Mouse (Mus musculus): Measurements from ENCODE around the gene Brd1. TPM values are rescaled to one million over a fixed set of nuclear protein-coding genes. Genes with fewer than 3 reads are reported as not detected.
A peak's percentile ranks its signal among the peaks of the same experiment; 100 is the strongest.
"Not testable (repeated sequence)": the region's sequence is repeated elsewhere in the genome, so short reads cannot be mapped to it uniquely, and the experiment has no call there.

Brd1 gene
- polyA plus RNA-seq, 1 experiment: 85.9 TPM

- Histone ChIP-seq H3K9me3 (replicated peaks; ENCODE audit: control insufficient read depth, insufficient read depth, low read length, poor library complexity, severe bottlenecking) (no peaks in the 10 kb centered on the region), H3K4me3 (ENCODE audit: low read depth, low read length) (peak overlapping the region; percentile 77), H3K4me1 (ENCODE audit: control insufficient read depth, insufficient read depth, low read length) (peaks cover 3% of the 10 kb centered on the region), H3K27ac (ENCODE audit: insufficient read depth, low read length) (peak overlapping the region; percentile 91; the same call in 1 of the 2 replicates), H3K36me3 (ENCODE audit: control insufficient read depth, insufficient read depth, low read length, poor library complexity, severe bottlenecking) (peaks cover 3% of the 10 kb centered on the region; the same call in 1 of the 2 replicates), H3K9ac (ENCODE audit: low read depth, poor library complexity, severe bottlenecking) (peak overlapping the region; percentile 79; the same call in 1 of the 2 replicates), H3K27me3 (ENCODE audit: control insufficient read depth, insufficient read depth, low read length, poor library complexity, severe bottlenecking) (no peaks in the 10 kb centered on the region)
- TF ChIP-seq POLR2A (IDR thresholded peaks at IDR 0.05; ENCODE audit: insufficient read depth, low read length) (no peak), EP300 (IDR thresholded peaks at IDR 0.05; ENCODE audit: insufficient read depth, low read depth, low read length) (no peak), CTCF (IDR thresholded peaks at IDR 0.05; ENCODE audit: low read depth, low read length) (no peak)
Measured at GRCm38 (mm10) chr15:88750032-88750431, 16.0 kb upstream of the Brd1 start.

DNA sequence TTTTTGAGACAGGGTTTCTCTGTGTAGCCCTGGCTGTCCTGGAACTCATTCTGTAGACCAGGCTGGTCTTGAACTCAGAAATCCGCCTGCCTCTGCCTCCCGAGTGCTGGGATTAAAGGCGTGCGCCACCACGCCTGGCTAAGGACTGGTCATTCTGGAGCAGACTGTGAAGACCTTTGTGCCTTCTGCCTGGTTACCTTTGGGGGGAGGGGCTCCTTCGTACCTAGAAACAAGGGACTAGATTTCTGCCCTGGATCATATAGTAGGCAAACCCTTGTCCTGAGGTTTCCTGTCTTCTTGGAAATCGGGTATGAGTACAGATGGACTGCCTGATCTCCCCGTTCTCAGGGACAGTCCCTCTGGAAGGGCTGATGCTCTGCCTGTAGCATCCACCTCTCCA, 15.6 kb upstream of the Brd1 start:
- not testable (repeated sequence) for H3K4me1 ChIP-seq (ENCODE audit: control insufficient read depth, insufficient read depth, low read length); H3K36me3 ChIP-seq (ENCODE audit: control insufficient read depth, insufficient read depth, low read length, poor library complexity, severe bottlenecking); H3K9me3 ChIP-seq (replicated peaks; ENCODE audit: control insufficient read depth, insufficient read depth, low read length, poor library complexity, severe bottlenecking); H3K27me3 ChIP-seq (ENCODE audit: control insufficient read depth, insufficient read depth, low read length, poor library complexity, severe bottlenecking); H3K27ac ChIP-seq (ENCODE audit: insufficient read depth, low read length); H3K9ac ChIP-seq (ENCODE audit: low read depth, poor library complexity, severe bottlenecking)
- H3K4me3 ChIP-seq (ENCODE audit: low read depth, low read length): peak overlapping the region; percentile 77; the same call in 1 of the 2 replicates

- H3K4me3 ChIP-seq (ENCODE audit: low read depth, low read length): no peak overlapping the region
- TF ChIP-seq POLR2A (IDR thresholded peaks at IDR 0.05; ENCODE audit: insufficient read depth, low read length): no peak
- TF ChIP-seq CTCF (IDR thresholded peaks at IDR 0.05; ENCODE audit: low read depth, low read length): no peak
- TF ChIP-seq EP300 (IDR thresholded peaks at IDR 0.05; ENCODE audit: insufficient read depth, low read depth, low read length): no peak
- H3K36me3 ChIP-seq (ENCODE audit: control insufficient read depth, insufficient read depth, low read length, poor library complexity, severe bottlenecking): no peaks in the 10 kb centered on the region
- no peaks in the 10 kb centered on the region for H3K9me3 ChIP-seq (replicated peaks; ENCODE audit: control insufficient read depth, insufficient read depth, low read length, poor library complexity, severe bottlenecking)
- H3K27me3 ChIP-seq (ENCODE audit: control insufficient read depth, insufficient read depth, low read length, poor library complexity, severe bottlenecking): no peaks in the 10 kb centered on the region
- peaks cover 3% of the 10 kb centered on the region for H3K4me1 ChIP-seq (ENCODE audit: control insufficient read depth, insufficient read depth, low read length)
- H3K27ac ChIP-seq (ENCODE audit: insufficient read depth, low read length): peak overlapping the region; percentile 83
- no peak overlapping the region for H3K9ac ChIP-seq (ENCODE audit: low read depth, poor library complexity, severe bottlenecking)
Measured at GRCm38 (mm10) chr15:88745926-88746325, 11.9 kb upstream of the Brd1 start.

- TF ChIP-seq EP300 (IDR thresholded peaks at IDR 0.05; ENCODE audit: insufficient read depth, low read depth, low read length) (no peak), CTCF (IDR thresholded peaks at IDR 0.05; ENCODE audit: low read depth, low read length) (no peak), POLR2A (IDR thresholded peaks at IDR 0.05; ENCODE audit: insufficient read depth, low read length) (no peak)
- H3K9me3 ChIP-seq (replicated peaks; ENCODE audit: control insufficient read depth, insufficient read depth, low read length, poor library complexity, severe bottlenecking): no peaks in the 10 kb centered on the region
- H3K4me3 ChIP-seq (ENCODE audit: low read depth, low read length): no peak overlapping the region
- H3K27me3 ChIP-seq (ENCODE audit: control insufficient read depth, insufficient read depth, low read length, poor library complexity, severe bottlenecking): no peaks in the 10 kb centered on the region
- H3K36me3 ChIP-seq (ENCODE audit: control insufficient read depth, insufficient read depth, low read length, poor library complexity, severe bottlenecking): no peaks in the 10 kb centered on the region
- no peak overlapping the region for H3K9ac ChIP-seq (ENCODE audit: low read depth, poor library complexity, severe bottlenecking)
- peak overlapping the region; percentile 83 for H3K27ac ChIP-seq (ENCODE audit: insufficient read depth, low read length)
- peaks cover 3% of the 10 kb centered on the region for H3K4me1 ChIP-seq (ENCODE audit: control insufficient read depth, insufficient read depth, low read length)
Measured at GRCm38 (mm10) chr15:88745347-88745746, 11.3 kb upstream of the Brd1 start.

- H3K9me3 ChIP-seq (replicated peaks; ENCODE audit: control insufficient read depth, insufficient read depth, low read length, poor library complexity, severe bottlenecking); H3K4me3 ChIP-seq (ENCODE audit: low read depth, low read length); H3K27me3 ChIP-seq (ENCODE audit: control insufficient read depth, insufficient read depth, low read length, poor library complexity, severe bottlenecking); H3K36me3 ChIP-seq (ENCODE audit: control insufficient read depth, insufficient read depth, low read length, poor library complexity, severe bottlenecking); H3K27ac ChIP-seq (ENCODE audit: insufficient read depth, low read length); H3K9ac ChIP-seq (ENCODE audit: low read depth, poor library complexity, severe bottlenecking); H3K4me1 ChIP-seq (ENCODE audit: control insufficient read depth, insufficient read depth, low read length): not testable (repeated sequence)
Measured at GRCm38 (mm10) chr15:88743371-88743770, 9.3 kb upstream of the Brd1 start.

GRCm38 (mm10) chr15:88741366-88741765, 7.3 kb upstream of the Brd1 start:
- no peak for TF ChIP-seq POLR2A (IDR thresholded peaks at IDR 0.05; ENCODE audit: insufficient read depth, low read length)
- H3K9ac ChIP-seq (ENCODE audit: low read depth, poor library complexity, severe bottlenecking): no peak overlapping the region
- H3K9me3 ChIP-seq (replicated peaks; ENCODE audit: control insufficient read depth, insufficient read depth, low read length, poor library complexity, severe bottlenecking): no peaks in the 10 kb centered on the region

GRCm38 (mm10) chr15:88738466-88738865, 4.4 kb upstream of the Brd1 start:
- no peaks in the 10 kb centered on the region for H3K27me3 ChIP-seq (ENCODE audit: control insufficient read depth, insufficient read depth, low read length, poor library complexity, severe bottlenecking)
- no peaks in the 10 kb centered on the region for H3K4me1 ChIP-seq (ENCODE audit: control insufficient read depth, insufficient read depth, low read length)
- TF ChIP-seq CTCF (IDR thresholded peaks at IDR 0.05; ENCODE audit: low read depth, low read length) (no peak), POLR2A (IDR thresholded peaks at IDR 0.05; ENCODE audit: insufficient read depth, low read length) (no peak)
- H3K4me3 ChIP-seq (ENCODE audit: low read depth, low read length): no peak overlapping the region
- no peak overlapping the region for H3K27ac ChIP-seq (ENCODE audit: insufficient read depth, low read length)
- H3K9me3 ChIP-seq (replicated peaks; ENCODE audit: control insufficient read depth, insufficient read depth, low read length, poor library complexity, severe bottlenecking): no peaks in the 10 kb centered on the region
- H3K9ac ChIP-seq (ENCODE audit: low read depth, poor library complexity, severe bottlenecking): no peak overlapping the region
- H3K36me3 ChIP-seq (ENCODE audit: control insufficient read depth, insufficient read depth, low read length, poor library complexity, severe bottlenecking): no peaks in the 10 kb centered on the region

More at GRCm38 (mm10) chr15:88741366-88741765, 7.3 kb upstream of the Brd1 start:
- no peak overlapping the region for H3K4me3 ChIP-seq (ENCODE audit: low read depth, low read length)
- peaks cover 3% of the 10 kb centered on the region for H3K4me1 ChIP-seq (ENCODE audit: control insufficient read depth, insufficient read depth, low read length)
- H3K27me3 ChIP-seq (ENCODE audit: control insufficient read depth, insufficient read depth, low read length, poor library complexity, severe bottlenecking): no peaks in the 10 kb centered on the region
- H3K27ac ChIP-seq (ENCODE audit: insufficient read depth, low read length): no peak overlapping the region
- no peaks in the 10 kb centered on the region for H3K36me3 ChIP-seq (ENCODE audit: control insufficient read depth, insufficient read depth, low read length, poor library complexity, severe bottlenecking)
